Mouse (Mus musculus) right cerebral cortex, adult 18-20 months (tissue): ENCODE results near the gene Caprin2.
A peak's percentile ranks its signal among the peaks of the same experiment; 100 is the strongest.

Source experiments
- DNase-seq: peaks from one replicate; pipeline ENCODE4 v3.0.0; 2022; ENCODE audit warnings: mixed read lengths

Gene Caprin2

DNA sequence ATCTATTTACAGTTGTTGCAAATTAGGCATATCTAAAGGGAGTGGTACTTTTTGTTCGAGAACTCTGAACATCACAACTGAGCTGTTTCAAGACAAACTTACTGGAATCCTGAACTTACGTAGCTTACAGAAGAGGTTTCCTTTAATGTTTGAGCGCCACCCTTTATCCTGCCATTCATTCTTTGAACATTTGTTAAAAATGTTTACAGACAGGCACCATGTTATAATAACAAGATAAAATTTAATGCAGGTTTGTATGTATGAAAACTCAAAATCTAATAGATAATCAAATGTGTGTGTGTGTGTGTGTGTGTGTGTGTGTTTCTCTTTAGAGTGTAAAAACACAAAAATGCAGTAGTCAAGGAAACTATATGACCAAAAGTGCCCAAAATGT lies 64.3 kb downstream of the Caprin2 start:
- no peak for DNase-seq

DNA sequence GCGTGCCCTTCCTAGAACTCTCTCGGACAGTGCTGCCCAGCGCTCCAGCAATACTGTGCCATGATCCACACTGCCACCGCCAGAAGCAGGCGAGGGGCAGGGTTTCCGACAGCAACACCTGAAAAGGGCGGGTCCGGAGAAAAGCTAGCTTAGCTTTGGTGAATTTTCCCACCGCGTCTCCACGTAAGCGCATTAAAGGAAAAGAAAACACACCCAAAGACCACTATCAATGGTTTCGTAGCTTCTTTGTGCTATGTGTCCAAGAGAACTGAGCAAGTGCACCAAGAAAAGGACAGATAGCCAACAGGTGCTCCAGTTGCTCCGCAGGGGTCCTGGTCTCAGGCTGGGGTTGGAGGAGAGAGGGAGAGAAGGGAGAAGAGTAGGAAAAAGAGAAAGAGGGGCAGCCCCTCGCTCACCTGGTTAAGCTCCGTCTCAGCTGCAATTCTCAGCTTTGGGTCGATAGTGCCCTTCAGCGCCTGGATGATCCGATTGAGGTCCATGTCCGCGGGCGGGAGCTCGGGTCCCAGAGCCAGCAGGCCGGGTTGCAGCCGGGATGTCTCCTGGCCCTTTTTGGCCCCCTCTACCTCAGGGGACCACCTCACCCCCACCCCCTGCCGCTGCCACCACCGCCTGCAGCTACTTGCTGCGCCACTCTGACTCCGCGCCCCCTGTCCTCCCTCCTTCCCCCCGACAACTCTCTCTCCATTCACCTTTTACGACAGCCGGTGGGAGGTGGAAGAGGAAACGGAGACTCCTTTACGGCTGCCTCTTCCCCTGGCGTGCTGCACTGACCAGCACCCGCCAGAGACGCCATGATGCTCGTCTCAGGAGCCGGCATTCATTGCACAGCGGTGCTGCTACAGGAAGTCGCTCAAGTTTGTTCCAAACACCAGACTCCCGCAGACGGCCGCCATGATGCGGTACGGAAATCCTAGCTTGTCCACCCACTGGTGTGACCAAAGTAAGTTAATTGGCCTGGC lies 65.0 kb downstream of the Caprin2 start, which contains the start of gene Ipo8:
Gene Ipo8 (minus strand): TSS at position 720 of the 980 bp plus-strand sequence.
- peak; percentile 98 for DNase-seq

DNA sequence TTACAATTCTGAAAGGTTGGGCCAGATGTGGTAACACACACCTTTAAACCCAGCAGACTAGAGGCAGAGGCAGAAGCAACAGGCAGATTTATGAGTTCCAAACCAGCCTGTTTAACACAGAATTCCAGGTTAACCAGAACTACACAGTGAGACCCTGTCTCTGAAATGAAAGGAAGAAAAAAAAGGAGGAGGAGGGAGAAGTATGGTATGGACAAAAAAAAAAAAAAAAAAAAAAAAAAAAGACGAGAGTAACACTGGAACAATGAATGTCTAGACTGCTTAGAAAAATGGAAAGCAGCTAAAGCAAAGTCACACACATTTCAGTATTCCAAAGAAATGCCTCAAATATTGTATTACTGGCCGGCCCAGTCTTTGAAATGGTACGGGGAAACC lies 65.7 kb downstream of the Caprin2 start:
- DNase-seq = no peak

DNA sequence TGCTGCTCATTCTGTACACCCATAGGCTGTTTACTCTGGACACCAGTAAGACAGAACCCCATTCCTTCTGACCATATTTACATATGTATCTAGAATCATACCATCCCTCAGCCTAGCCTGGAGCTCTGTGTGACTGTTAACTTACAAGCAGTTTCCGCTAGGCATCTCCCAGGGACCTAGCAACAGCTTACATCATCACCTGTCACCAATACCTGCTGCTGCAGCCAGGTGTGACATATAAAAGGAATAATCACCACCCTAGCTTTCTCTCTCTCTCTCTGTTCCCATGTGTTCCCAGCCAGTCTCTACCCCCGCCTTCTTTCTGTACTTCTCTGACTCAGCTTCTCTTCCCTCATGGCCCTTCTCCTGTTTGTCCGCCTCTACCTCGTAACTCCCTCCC lies 69.9 kb downstream of the Caprin2 start:
- DNase-seq = no peak

DNA sequence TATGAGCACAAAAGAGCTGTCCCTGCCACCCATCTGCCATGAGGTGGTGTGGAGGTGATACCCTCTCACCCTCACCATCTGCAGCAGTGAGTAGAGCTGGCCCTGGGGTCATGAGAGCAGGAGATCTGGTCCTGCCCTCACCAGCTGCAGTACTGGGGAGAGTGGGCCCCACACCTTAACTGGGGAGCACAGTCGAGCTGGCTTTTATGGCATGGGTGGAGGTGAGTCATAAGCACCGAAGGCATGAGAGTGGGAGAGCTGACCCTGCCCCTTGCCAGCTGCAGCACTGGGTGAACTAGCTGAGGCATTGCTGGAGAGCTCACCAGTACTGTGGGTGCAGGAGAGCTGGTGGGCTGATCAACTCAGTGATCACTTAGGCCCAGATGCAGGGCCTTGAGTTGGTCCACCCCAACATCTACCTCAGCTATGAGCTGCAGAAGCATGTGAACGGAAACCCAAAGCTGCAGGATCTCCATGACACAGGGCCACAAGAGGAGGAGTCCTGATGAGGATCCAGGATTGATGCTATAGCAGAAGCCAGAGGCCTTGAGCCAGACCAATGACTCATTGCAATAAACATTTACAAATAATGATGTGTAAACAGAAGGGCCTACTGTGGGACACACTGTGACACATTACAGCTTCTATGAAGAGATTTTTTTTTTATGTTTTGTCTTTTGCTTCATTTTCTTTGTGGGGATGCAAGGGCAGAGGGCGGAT lies 77.3 kb downstream of the Caprin2 start:
- DNase-seq = no peak

DNA sequence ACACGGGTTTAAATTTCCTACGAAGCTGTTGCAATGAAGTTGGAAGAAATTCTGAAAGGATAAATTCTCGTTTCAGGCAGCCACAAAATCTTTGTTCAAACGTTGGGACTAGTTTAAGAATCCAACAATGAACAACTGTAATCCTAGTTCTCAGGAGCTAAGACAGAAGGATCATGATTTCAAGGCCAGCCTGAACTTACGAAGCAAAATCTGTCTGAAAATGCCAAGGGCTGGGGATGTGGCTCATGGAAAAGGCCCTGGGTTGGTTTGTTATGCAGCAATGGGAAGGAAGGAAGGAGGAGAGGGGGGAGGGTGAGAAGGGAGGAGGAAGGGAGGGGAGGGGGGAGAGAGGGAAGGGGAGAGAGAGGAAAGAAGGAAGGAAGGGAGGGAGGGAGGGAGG lies 79.3 kb downstream of the Caprin2 start:
- DNase-seq = no peak

DNA sequence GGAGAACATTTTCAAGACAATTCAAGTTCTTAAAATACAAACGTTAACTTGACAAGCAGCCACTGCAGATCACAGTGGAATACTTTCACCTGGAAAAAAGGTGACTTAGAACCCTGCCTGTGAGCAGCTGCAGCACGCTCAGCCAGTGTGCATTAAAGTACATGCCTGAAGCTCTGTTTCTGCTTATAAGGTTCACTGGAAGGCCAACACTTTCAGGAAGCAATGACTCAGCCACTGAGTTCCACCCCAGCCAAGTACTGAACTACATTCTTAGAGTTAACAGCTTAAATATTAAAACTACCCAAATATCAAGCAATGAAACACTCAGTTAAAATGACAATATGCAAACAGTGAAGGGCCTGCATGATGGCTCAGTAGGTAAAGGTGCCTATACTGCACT lies 84.9 kb downstream of the Caprin2 start:
- DNase-seq = no peak

DNA sequence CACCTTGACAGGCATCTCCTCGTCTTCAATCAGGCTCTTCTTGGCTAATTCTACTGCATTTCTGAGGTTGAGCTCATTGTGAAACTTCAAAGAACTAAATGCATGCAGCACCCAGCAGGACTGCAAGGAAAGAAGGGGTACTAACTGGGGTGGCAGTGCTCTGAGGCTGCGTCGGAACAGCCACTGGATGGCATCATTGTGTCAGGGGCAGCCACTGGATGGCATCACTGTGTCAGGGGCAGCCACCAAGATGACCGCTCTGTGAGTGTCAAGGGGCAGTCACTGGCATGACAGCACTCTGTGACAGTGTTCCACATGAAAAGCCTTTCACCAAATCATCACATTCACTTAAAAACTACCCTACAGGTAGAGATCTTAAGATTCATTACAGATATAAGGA lies 96.3 kb downstream of the Caprin2 start:
- DNase-seq = no peak

DNA sequence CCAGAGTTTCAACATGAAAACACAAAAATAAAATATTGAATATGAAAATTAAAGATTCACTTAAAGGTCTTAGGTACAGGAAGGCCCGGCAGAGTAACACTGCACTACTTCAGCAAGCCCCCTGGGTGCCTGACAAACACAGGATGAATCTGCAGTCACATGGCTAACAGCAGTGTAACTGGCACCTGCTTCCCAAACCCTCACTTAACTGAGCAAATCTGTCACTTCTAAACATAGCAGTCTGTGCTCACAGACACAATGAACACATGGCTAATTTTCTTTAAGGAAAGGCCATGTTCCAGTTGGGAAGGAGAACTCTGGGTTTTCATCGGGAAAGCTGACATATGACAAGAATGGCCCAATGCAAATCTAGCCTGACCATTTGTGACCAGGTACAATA lies 100.9 kb downstream of the Caprin2 start:
- DNase-seq = no peak
